Mouse (Mus musculus) heart, embryonic 12.5 days (tissue): Measurements from ENCODE around the gene Olfr1438-ps1. TPM values are rescaled to one million over a fixed set of nuclear protein-coding genes. Genes with fewer than 3 reads are reported as not detected.
"Not testable (repeated sequence)": the region's sequence is repeated elsewhere in the genome, so short reads cannot be mapped to it uniquely, and the experiment has no call there.

Experiments
- ATAC-seq: fragments of 200-750 bp; cut with Nextera tagmentation; 2 replicates; pipeline ENCODE4 v1.8.0; 2017; ENCODE audit warnings: moderate TSS enrichment, moderate library complexity; ENCODE audit not compliant: insufficient number of reproducible peaks, low FRiP score
- H3K27ac ChIP-seq: fragments of 300-500 bp; sonication (generic); 2 replicates; pipeline ENCODE4 v1.5.1; 2016; ENCODE audit warnings: mild to moderate bottlenecking, moderate library complexity; ENCODE audit not compliant: poor library complexity, severe bottlenecking
- H3K27me3 ChIP-seq: fragments of 300-500 bp; sonication (generic); replicated peaks from 2 replicates; pipeline ENCODE4 v1.6.1; 2016; ENCODE audit warnings: mild to moderate bottlenecking, moderate library complexity
- H3K36me3 ChIP-seq: fragments of 300-500 bp; sonication (generic); 2 replicates; pipeline ENCODE4 v1.6.1; 2016; ENCODE audit warnings: mild to moderate bottlenecking, moderate library complexity
- H3K4me1 ChIP-seq: fragments of 300-500 bp; sonication (generic); replicated peaks from 2 replicates; pipeline ENCODE4 v1.6.1; 2016; ENCODE audit warnings: mild to moderate bottlenecking
- H3K4me2 ChIP-seq: fragments of 300-500 bp; sonication (generic); 2 replicates; pipeline ENCODE4 v1.6.1; 2016; ENCODE audit warnings: mild to moderate bottlenecking, moderate library complexity
- H3K4me3 ChIP-seq: fragments of 300-500 bp; sonication (generic); 2 replicates; pipeline ENCODE4 v1.5.1; 2016; ENCODE audit warnings: mild to moderate bottlenecking
- H3K9ac ChIP-seq: fragments of 300-500 bp; sonication (generic); 2 replicates; pipeline ENCODE4 v1.6.1; 2016; ENCODE audit warnings: mild to moderate bottlenecking, moderate library complexity
- H3K9me3 ChIP-seq: fragments of 300-500 bp; sonication (generic); replicated peaks from 2 replicates; pipeline ENCODE4 v1.6.1; 2016; ENCODE audit warnings: mild to moderate bottlenecking, moderate library complexity
- WGBS: fragments of 180-500 bp; shearing (Covaris S2); methylation state at CpG from one replicate; pipeline ENCODE4 v1.1.7; 2016; 5-methylcytosine and 5-hydroxymethylcytosine counted together
- polyA plus RNA-seq: library from polyadenylated mRNA; unstranded; fragments of >200 nt; fragmentation: Nextera tagmentation; extraction: Ambion mirVana; gene quantifications from 2 replicates; pipeline ENCODE4 v1.2.1, GENCODE M21; 2016

Gene Olfr1438-ps1
- polyA plus RNA-seq: not detected in 2 replicates

GRCm38 (mm10) chr19:12335810-12336209 lies at the start of gene Olfr1438-ps1:
Gene Olfr1438-ps1 (minus strand): TSS chr19:12335910.
- H3K4me3 ChIP-seq: no peak within 1 kb of the TSS
- no peaks in the 10 kb centered on the region for H3K9me3 ChIP-seq
- H3K4me2 ChIP-seq: no peak within 1 kb of the TSS
- ATAC-seq: no peak
- no peaks in the 10 kb centered on the region for H3K27me3 ChIP-seq
- WGBS: 78% methylated on average over 3 of the region's 3 CpGs
- H3K4me1 ChIP-seq: no peaks in the 10 kb centered on the region
- H3K36me3 ChIP-seq: no peaks in the 10 kb centered on the region
- H3K9ac ChIP-seq: no peak within 1 kb of the TSS
- no peak within 1 kb of the TSS for H3K27ac ChIP-seq

GRCm38 (mm10) chr19:12374465-12375025 lies 38.8 kb upstream of the Olfr1438-ps1 start:
- no peaks in the 10 kb centered on the region for H3K4me1 ChIP-seq
- ATAC-seq: no peak
- WGBS: 64% methylated on average over 2 of the region's 2 CpGs
- no peaks in the 10 kb centered on the region for H3K27me3 ChIP-seq
- no peak overlapping the region for H3K4me2 ChIP-seq
- H3K9ac ChIP-seq: no peak overlapping the region
- H3K9me3 ChIP-seq: no peaks in the 10 kb centered on the region
- H3K27ac ChIP-seq: no peak overlapping the region
- no peaks in the 10 kb centered on the region for H3K36me3 ChIP-seq
- no peak overlapping the region for H3K4me3 ChIP-seq

- H3K9ac ChIP-seq: no peak overlapping the region
- H3K4me3 ChIP-seq: no peak overlapping the region
- H3K27ac ChIP-seq: no peak overlapping the region
- WGBS: 63% methylated on average over 3 of the region's 3 CpGs
- H3K27me3 ChIP-seq: no peaks in the 10 kb centered on the region
- H3K4me2 ChIP-seq: no peak overlapping the region
- no peak for ATAC-seq
- H3K4me1 ChIP-seq: no peaks in the 10 kb centered on the region
- H3K9me3 ChIP-seq: no peaks in the 10 kb centered on the region
- H3K36me3 ChIP-seq: no peaks in the 10 kb centered on the region
These were observed 37.3 kb upstream of the Olfr1438-ps1 start for GRCm38 (mm10) chr19:12373004-12373403.

GRCm38 (mm10) chr19:12325001-12325400 lies 10.7 kb downstream of the Olfr1438-ps1 start, which contains the start of gene Olfr1437:
Gene Olfr1437 (minus strand): TSS chr19:12325101.
- Histone ChIP-seq H3K27me3 (no peaks in the 10 kb centered on the region), H3K4me3 (no peak within 1 kb of the TSS), H3K9me3 (no peaks in the 10 kb centered on the region), H3K27ac (no peak within 1 kb of the TSS), H3K9ac (no peak within 1 kb of the TSS), H3K4me2 (no peak within 1 kb of the TSS), H3K4me1 (no peaks in the 10 kb centered on the region), H3K36me3 (no peaks in the 10 kb centered on the region)
- ATAC-seq: no peak
- WGBS: 73% methylated on average over 2 of the region's 2 CpGs

GRCm38 (mm10) chr19:12299030-12299429 lies 36.7 kb downstream of the Olfr1438-ps1 start, which contains the start of gene Olfr1436:
Gene Olfr1436 (minus strand): TSS chr19:12299130.
- H3K27me3 ChIP-seq, H3K4me3 ChIP-seq, H3K4me1 ChIP-seq, H3K4me2 ChIP-seq, H3K36me3 ChIP-seq, H3K27ac ChIP-seq, H3K9ac ChIP-seq, ATAC-seq, H3K9me3 ChIP-seq: not testable (repeated sequence)
- 71% methylated on average over 1 of the region's 1 CpGs for WGBS

GRCm38 (mm10) chr19:12292979-12293378 lies 42.7 kb downstream of the Olfr1438-ps1 start:
- H3K27me3 ChIP-seq: no peaks in the 10 kb centered on the region
- no peak overlapping the region for H3K4me3 ChIP-seq
- no peak overlapping the region for H3K9ac ChIP-seq
- no peak overlapping the region for H3K4me2 ChIP-seq
- H3K27ac ChIP-seq: no peak overlapping the region
- H3K36me3 ChIP-seq: no peaks in the 10 kb centered on the region
- no peaks in the 10 kb centered on the region for H3K4me1 ChIP-seq
- H3K9me3 ChIP-seq: no peaks in the 10 kb centered on the region
- no peak for ATAC-seq

- WGBS: 55% methylated on average over 2 of the region's 2 CpGs
- no peaks in the 10 kb centered on the region for H3K4me1 ChIP-seq
- ATAC-seq: no peak
- no peaks in the 10 kb centered on the region for H3K9me3 ChIP-seq
- no peak within 1 kb of the TSS for H3K4me3 ChIP-seq
- no peak within 1 kb of the TSS for H3K27ac ChIP-seq
- H3K27me3 ChIP-seq: no peaks in the 10 kb centered on the region
- no peaks in the 10 kb centered on the region for H3K36me3 ChIP-seq
- no peak within 1 kb of the TSS for H3K4me2 ChIP-seq
- no peak within 1 kb of the TSS for H3K9ac ChIP-seq
These were observed 56.2 kb downstream of the Olfr1438-ps1 start, which contains the start of gene Olfr1434 for GRCm38 (mm10) chr19:12279554-12279953. Gene Olfr1434 (plus strand): TSS chr19:12279854.

Other genes with a start within 250 kb of the Olfr1438-ps1 start
- not detected in 2 replicates for gene Olfr1426, start 243.9 kb downstream of the Olfr1438-ps1 start, polyA plus RNA-seq
- not detected in 2 replicates for gene Olfr1427, start 232.6 kb downstream of the Olfr1438-ps1 start, polyA plus RNA-seq
- not detected in 2 replicates for gene Olfr1428, start 220.0 kb downstream of the Olfr1438-ps1 start, polyA plus RNA-seq
- not detected in 2 replicates for gene Olfr76, start 212.7 kb downstream of the Olfr1438-ps1 start, polyA plus RNA-seq
- not detected in 2 replicates for gene Olfr1555-ps1, start 165.8 kb downstream of the Olfr1438-ps1 start, polyA plus RNA-seq
- gene Olfr1431, start 135.3 kb downstream of the Olfr1438-ps1 start, polyA plus RNA-seq: not detected in 2 replicates
- gene Olfr1432, start 103.3 kb downstream of the Olfr1438-ps1 start, polyA plus RNA-seq: not detected in 2 replicates
- gene Olfr262, start 94.3 kb downstream of the Olfr1438-ps1 start, polyA plus RNA-seq: not detected in 2 replicates
- gene Olfr235, start 74.9 kb downstream of the Olfr1438-ps1 start, polyA plus RNA-seq: not detected in 2 replicates
- gene Olfr1434, start 56.1 kb downstream of the Olfr1438-ps1 start, polyA plus RNA-seq: not detected in 2 replicates
- not detected in 2 replicates for gene Olfr1436, start 36.8 kb downstream of the Olfr1438-ps1 start, polyA plus RNA-seq
- gene Olfr1437, start 10.8 kb downstream of the Olfr1438-ps1 start, polyA plus RNA-seq: not detected in 2 replicates
- gene Olfr1440, start 51.4 kb upstream of the Olfr1438-ps1 start, polyA plus RNA-seq: not detected in 2 replicates
- not detected in 2 replicates for gene Olfr1441, start 81.5 kb upstream of the Olfr1438-ps1 start, polyA plus RNA-seq
- not detected in 2 replicates for gene Pfpl, start 92.0 kb upstream of the Olfr1438-ps1 start, polyA plus RNA-seq
- 0.06 and 0.18 TPM in 2 replicates for gene Mpeg1, start 124.9 kb upstream of the Olfr1438-ps1 start, polyA plus RNA-seq
- 1.4 and 1.7 TPM in 2 replicates for gene Dtx4, start 165.5 kb upstream of the Olfr1438-ps1 start, polyA plus RNA-seq
- gene Fam111a, start 209.8 kb upstream of the Olfr1438-ps1 start, polyA plus RNA-seq: 21.0 and 21.8 TPM in 2 replicates